Mouse (Mus musculus): ENCODE measurements around the gene Slc35a1. TPM values are rescaled to one million over a fixed set of nuclear protein-coding genes. Genes with fewer than 3 reads are reported as not detected.

The Slc35a1 gene
- polyA plus RNA-seq, 1 experiment from 2014 or later: 27.0 TPM

DNA sequence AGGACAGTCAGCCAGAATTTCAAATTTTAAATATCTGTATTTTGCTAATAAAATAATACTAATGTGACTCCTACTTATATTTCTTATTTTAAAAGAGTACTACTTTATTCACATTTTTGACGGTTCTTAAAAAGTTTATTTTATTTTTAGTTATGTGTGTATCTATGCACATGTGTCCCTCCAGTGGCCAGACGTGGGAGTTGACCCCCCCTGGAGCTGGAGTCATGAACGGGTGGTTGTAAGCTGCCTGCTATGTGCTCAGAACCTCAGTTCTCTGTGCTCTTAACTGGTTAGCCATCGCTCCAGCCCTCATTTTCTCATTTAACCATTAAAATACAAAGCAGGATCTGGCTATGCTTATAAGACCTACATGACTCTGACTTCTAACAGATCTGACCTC is 15.8 kb upstream of the Slc35a1 start:
- no peak for ATAC-seq
- H3K36me3 ChIP-seq (ENCODE audit: control insufficient read depth, insufficient read depth): no peaks in the 10 kb centered on the region
- no peaks in the 10 kb centered on the region for H3K9me3 ChIP-seq (ENCODE audit: control insufficient read depth)
- H3K4me2 ChIP-seq (replicated peaks; ENCODE audit: low read depth): no peak overlapping the region
- 0 out of 2 replicates have a peak, but pooled peaks have one; percentile 10 for TF ChIP-seq CTCF (IDR thresholded peaks at IDR 0.05; ENCODE audit: low read depth)
- 71% methylated on average over 4 of the region's 4 CpGs for WGBS
- no peaks in the 10 kb centered on the region for H3K27me3 ChIP-seq (replicated peaks; ENCODE audit: control insufficient read depth, insufficient read depth, low read length)
- H3K4me1 ChIP-seq (replicated peaks; ENCODE audit: control insufficient read depth, insufficient read depth, low read length): no peaks in the 10 kb centered on the region
- no peak overlapping the region for H3K4me3 ChIP-seq (ENCODE audit: low read depth, low read length)
- H3K27ac ChIP-seq (ENCODE audit: low read depth, low read length): no peak overlapping the region
- no peak overlapping the region for H3K9ac ChIP-seq (ENCODE audit: low read depth, low read length)

DNA sequence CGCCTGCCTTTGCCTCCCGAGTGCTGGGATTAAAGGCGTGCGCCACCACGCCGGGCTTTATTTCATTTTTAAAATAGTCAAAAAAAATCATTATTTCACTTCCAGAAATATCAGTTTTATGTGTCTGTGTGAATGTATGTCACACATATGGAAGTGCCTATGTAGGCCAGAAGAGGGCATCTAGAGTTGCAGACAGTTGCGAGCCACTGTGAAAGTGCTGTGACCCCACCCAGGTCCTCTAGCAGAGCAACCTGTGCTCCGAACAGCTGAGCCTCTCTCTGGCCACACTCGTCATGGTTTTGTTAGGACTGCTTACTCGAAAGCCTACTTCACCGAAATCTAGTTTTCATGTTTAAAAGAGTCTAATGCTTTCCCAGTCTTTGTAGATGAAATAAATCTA is 15.0 kb upstream of the Slc35a1 start:
- no peaks in the 10 kb centered on the region for H3K27me3 ChIP-seq (replicated peaks; ENCODE audit: control insufficient read depth, insufficient read depth, low read length)
- no peak overlapping the region for H3K27ac ChIP-seq (ENCODE audit: low read depth, low read length)
- H3K4me2 ChIP-seq (replicated peaks; ENCODE audit: low read depth): no peak overlapping the region
- H3K4me1 ChIP-seq (replicated peaks; ENCODE audit: control insufficient read depth, insufficient read depth, low read length): no peaks in the 10 kb centered on the region
- H3K4me3 ChIP-seq (ENCODE audit: low read depth, low read length): no peak overlapping the region
- TF ChIP-seq CTCF (IDR thresholded peaks at IDR 0.05; ENCODE audit: low read depth): no peak
- ATAC-seq: no peak
- no peak overlapping the region for H3K9ac ChIP-seq (ENCODE audit: low read depth, low read length)
- H3K36me3 ChIP-seq (ENCODE audit: control insufficient read depth, insufficient read depth): no peaks in the 10 kb centered on the region
- WGBS: 96% methylated on average over 11 of the region's 11 CpGs
- no peaks in the 10 kb centered on the region for H3K9me3 ChIP-seq (ENCODE audit: control insufficient read depth)

DNA sequence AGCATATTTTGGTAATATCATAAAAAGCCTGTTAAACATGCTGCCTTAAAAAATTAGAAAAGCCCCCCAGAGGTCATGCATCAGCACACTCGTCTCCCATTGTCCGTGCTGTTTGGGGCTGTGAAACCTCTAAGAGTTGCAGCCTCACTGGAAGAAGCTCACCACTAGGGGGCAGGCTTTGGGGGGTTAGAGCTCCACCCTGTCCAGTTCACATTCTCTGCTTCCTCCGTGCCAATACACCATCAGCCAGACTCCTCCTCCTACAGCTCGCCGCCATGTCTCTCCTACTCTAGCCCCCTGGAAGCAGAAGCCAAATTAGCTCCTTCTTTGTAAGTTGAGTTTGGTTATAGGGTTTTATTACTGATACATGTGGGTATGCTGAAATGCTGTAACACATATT is 14.3 kb upstream of the Slc35a1 start:
- Histone ChIP-seq H3K27me3 (replicated peaks; ENCODE audit: control insufficient read depth, insufficient read depth, low read length) (no peaks in the 10 kb centered on the region), H3K9ac (ENCODE audit: low read depth, low read length) (no peak overlapping the region), H3K4me1 (replicated peaks; ENCODE audit: control insufficient read depth, insufficient read depth, low read length) (no peaks in the 10 kb centered on the region), H3K36me3 (ENCODE audit: control insufficient read depth, insufficient read depth) (no peaks in the 10 kb centered on the region), H3K9me3 (ENCODE audit: control insufficient read depth) (no peaks in the 10 kb centered on the region), H3K4me2 (replicated peaks; ENCODE audit: low read depth) (no peak overlapping the region), H3K27ac (ENCODE audit: low read depth, low read length) (no peak overlapping the region), H3K4me3 (ENCODE audit: low read depth, low read length) (no peak overlapping the region)
- 63% methylated on average over 5 of the region's 5 CpGs for WGBS
- peak; percentile 71 for TF ChIP-seq CTCF (IDR thresholded peaks at IDR 0.05; ENCODE audit: low read depth)
- ATAC-seq: no peak

DNA sequence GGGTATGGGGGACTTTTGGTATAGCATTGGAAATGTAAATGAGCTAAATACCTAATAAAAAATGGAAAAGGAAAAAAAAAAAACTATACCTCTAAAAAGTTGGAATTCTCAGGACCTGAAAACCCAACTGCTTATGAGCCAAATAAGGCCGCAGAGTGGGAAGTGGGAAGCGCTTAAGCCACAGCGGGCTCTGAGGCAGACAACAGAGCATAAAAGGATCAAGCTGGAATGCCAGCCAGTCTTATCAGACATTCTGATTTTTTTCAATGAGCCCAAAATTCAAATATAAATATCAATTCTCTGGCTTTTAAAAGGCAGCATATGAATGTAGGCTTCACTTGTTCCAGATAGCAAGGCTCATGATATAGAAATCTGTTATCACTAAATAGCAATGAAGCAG is 783 bp upstream of the Slc35a1 start:
- H3K4me1 ChIP-seq (replicated peaks; ENCODE audit: control insufficient read depth, insufficient read depth, low read length): no peaks in the 10 kb centered on the region
- H3K9me3 ChIP-seq (ENCODE audit: control insufficient read depth): no peaks in the 10 kb centered on the region
- no peak for ATAC-seq
- no peak for TF ChIP-seq CTCF (IDR thresholded peaks at IDR 0.05; ENCODE audit: low read depth)
- WGBS: 86% methylated on average over 3 of the region's 3 CpGs
- H3K9ac ChIP-seq (ENCODE audit: low read depth, low read length): no peak overlapping the region
- no peak overlapping the region for H3K27ac ChIP-seq (ENCODE audit: low read depth, low read length)
- no peaks in the 10 kb centered on the region for H3K27me3 ChIP-seq (replicated peaks; ENCODE audit: control insufficient read depth, insufficient read depth, low read length)
- H3K4me2 ChIP-seq (replicated peaks; ENCODE audit: low read depth): no peak overlapping the region
- H3K36me3 ChIP-seq (ENCODE audit: control insufficient read depth, insufficient read depth): no peaks in the 10 kb centered on the region
- no peak overlapping the region for H3K4me3 ChIP-seq (ENCODE audit: low read depth, low read length)

DNA sequence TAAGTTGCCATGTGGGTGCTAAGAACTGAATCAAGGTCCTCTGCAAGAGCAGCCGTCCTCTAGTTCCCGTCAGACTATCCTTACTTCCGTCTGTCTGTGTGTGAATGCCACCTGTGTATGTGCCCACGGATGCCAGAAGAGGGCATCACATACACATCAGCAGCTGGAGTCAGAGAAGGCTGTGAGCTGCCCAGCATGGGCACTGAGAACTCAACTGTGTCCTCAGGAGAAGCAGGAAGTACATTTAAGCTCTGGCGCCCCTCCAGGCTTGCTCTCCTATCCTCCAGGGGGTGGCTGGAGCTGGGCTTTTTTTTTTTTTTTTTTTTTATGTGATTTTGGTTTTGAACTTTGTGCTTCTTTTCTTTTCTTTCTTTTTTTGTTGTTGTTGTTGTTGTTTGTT is 6.7 kb downstream of the Slc35a1 start:
- TF ChIP-seq CTCF (IDR thresholded peaks at IDR 0.05; ENCODE audit: low read depth): peak; percentile 40
- 88% methylated on average over 5 of the region's 5 CpGs for WGBS

DNA sequence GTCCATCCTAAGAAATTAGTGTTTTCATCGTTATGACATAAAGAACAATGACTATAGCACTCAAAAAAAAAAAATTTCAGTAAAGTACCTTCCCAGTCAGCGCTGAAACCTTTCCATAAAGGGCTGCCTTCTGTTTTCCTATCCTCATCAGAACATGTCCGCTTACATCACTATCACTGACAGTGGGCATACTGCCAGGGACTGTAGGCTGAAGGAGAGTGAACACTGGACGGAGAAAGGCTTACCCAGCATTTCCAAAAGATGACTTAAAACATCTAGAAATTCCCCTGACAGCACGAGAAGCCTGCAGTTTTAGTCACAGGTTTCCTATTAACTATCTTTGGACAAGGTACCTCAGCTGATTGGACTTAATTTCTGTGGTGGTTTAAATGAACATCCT is 13.5 kb downstream of the Slc35a1 start:
- Histone ChIP-seq H3K36me3 (ENCODE audit: control insufficient read depth, insufficient read depth) (peaks cover 34% of the 10 kb centered on the region), H3K27ac (ENCODE audit: low read depth, low read length) (no peak overlapping the region), H3K9me3 (ENCODE audit: control insufficient read depth) (no peaks in the 10 kb centered on the region), H3K27me3 (replicated peaks; ENCODE audit: control insufficient read depth, insufficient read depth, low read length) (no peaks in the 10 kb centered on the region), H3K4me1 (replicated peaks; ENCODE audit: control insufficient read depth, insufficient read depth, low read length) (no peaks in the 10 kb centered on the region), H3K4me2 (replicated peaks; ENCODE audit: low read depth) (no peak overlapping the region), H3K4me3 (ENCODE audit: low read depth, low read length) (no peak overlapping the region), H3K9ac (ENCODE audit: low read depth, low read length) (no peak overlapping the region)
- no peak for ATAC-seq
- no peak for TF ChIP-seq CTCF (IDR thresholded peaks at IDR 0.05; ENCODE audit: low read depth)
- 89% methylated on average over 5 of the region's 5 CpGs for WGBS

More for the DNA sequence above, 6.7 kb downstream of the Slc35a1 start:
- H3K4me2 ChIP-seq (replicated peaks; ENCODE audit: low read depth): no peak overlapping the region
- ATAC-seq: no peak
- H3K9me3 ChIP-seq (ENCODE audit: control insufficient read depth): no peaks in the 10 kb centered on the region
- H3K27ac ChIP-seq (ENCODE audit: low read depth, low read length): no peak overlapping the region
- H3K4me1 ChIP-seq (replicated peaks; ENCODE audit: control insufficient read depth, insufficient read depth, low read length): no peaks in the 10 kb centered on the region
- no peak overlapping the region for H3K9ac ChIP-seq (ENCODE audit: low read depth, low read length)
- peaks cover 13% of the 10 kb centered on the region; the same call in 1 of the 2 replicates for H3K36me3 ChIP-seq (ENCODE audit: control insufficient read depth, insufficient read depth)
- no peak overlapping the region for H3K4me3 ChIP-seq (ENCODE audit: low read depth, low read length)
- no peaks in the 10 kb centered on the region for H3K27me3 ChIP-seq (replicated peaks; ENCODE audit: control insufficient read depth, insufficient read depth, low read length)

DNA sequence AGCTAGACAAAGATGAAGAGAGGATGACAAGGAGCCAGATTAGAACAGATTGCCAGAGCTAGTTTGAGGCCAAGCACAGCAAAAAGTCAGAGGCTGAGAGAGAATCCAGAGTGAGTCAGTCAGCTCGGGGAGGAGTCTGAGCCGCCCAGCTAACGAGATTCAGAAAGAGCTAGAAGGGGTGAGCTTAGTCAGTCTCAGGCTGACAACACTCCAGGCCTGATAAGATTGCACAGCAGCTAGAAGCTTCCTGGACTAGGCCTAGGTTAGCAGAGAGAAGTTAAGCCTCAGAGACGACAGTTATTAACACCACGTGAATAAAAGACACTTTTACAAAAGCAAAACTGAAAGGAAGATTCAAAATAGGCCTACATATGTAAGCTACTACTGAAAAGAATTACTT is 19.3 kb downstream of the Slc35a1 start:
- peaks cover 59% of the 10 kb centered on the region for H3K36me3 ChIP-seq (ENCODE audit: control insufficient read depth, insufficient read depth)
- H3K4me1 ChIP-seq (replicated peaks; ENCODE audit: control insufficient read depth, insufficient read depth, low read length): no peaks in the 10 kb centered on the region
- no peaks in the 10 kb centered on the region for H3K9me3 ChIP-seq (ENCODE audit: control insufficient read depth)
- H3K9ac ChIP-seq (ENCODE audit: low read depth, low read length): no peak overlapping the region
- no peak overlapping the region for H3K27ac ChIP-seq (ENCODE audit: low read depth, low read length)
- no peaks in the 10 kb centered on the region for H3K27me3 ChIP-seq (replicated peaks; ENCODE audit: control insufficient read depth, insufficient read depth, low read length)
- no peak overlapping the region for H3K4me2 ChIP-seq (replicated peaks; ENCODE audit: low read depth)
- no peak for ATAC-seq
- 85% methylated on average over 5 of the region's 5 CpGs for WGBS
- H3K4me3 ChIP-seq (ENCODE audit: low read depth, low read length): no peak overlapping the region
- no peak for TF ChIP-seq CTCF (IDR thresholded peaks at IDR 0.05; ENCODE audit: low read depth)
